Mouse (Mus musculus) ES-E14 (cell line): Measurements from ENCODE around the gene Cd34.

Experiments used
- CHD2 ChIP-seq: IDR thresholded peaks from 2 replicates; pipeline ENCODE4 v1.6.1; 2014; ENCODE audit warnings: mild to moderate bottlenecking, low read depth, low read length, inconsistent platforms
- HCFC1 ChIP-seq: IDR thresholded peaks from 2 replicates; pipeline ENCODE4 v1.6.1; 2012; ENCODE audit warnings: low read length, inconsistent platforms, borderline replicate concordance; ENCODE audit not compliant: insufficient read depth
- MAFK ChIP-seq: IDR thresholded peaks from 2 replicates; pipeline ENCODE4 v1.6.1; 2014; ENCODE audit warnings: mild to moderate bottlenecking, low read depth, low read length, inconsistent platforms; ENCODE audit not compliant: insufficient read depth
- ZNF384 ChIP-seq: IDR thresholded peaks from 2 replicates; pipeline ENCODE4 v1.6.1; 2012; ENCODE audit warnings: low read depth, low read length, inconsistent platforms

- no peak for TF ChIP-seq HCFC1
- TF ChIP-seq MAFK: no peak
- TF ChIP-seq ZNF384: no peak
- TF ChIP-seq CHD2: no peak
Measured at GRCm38 (mm10) chr1:194930706-194931105, 7.9 kb upstream of the Cd34 start.
